Mouse (Mus musculus) MEL (cell line): Measurements from ENCODE around the gene Msi2.

ENCODE experiments used
- CTCF ChIP-seq, 3 experiments: IDR thresholded peaks in 2 of 3; conservative IDR thresholded peaks in 1 of 3; 2 replicates each; pipeline ENCODE4 v1.5.1; 2011 to 2012; ENCODE audit warnings: low read length in 3 of 3, low read depth in 2 of 3, mild to moderate bottlenecking in 2 of 3, improper control_type of control experiment in 1 of 3, inconsistent platforms in 1 of 3, mixed read lengths in 1 of 3, moderate library complexity in 1 of 3; ENCODE audit not compliant: control insufficient read depth in 1 of 3, insufficient read depth in 1 of 3, poor library complexity in 1 of 3, severe bottlenecking in 1 of 3
- EP300 ChIP-seq, 2 experiments: IDR thresholded peaks; 2 replicates each; pipeline ENCODE4 v1.6.1; 2011; ENCODE audit warnings: improper control_type of control experiment in 2 of 2, low read length in 2 of 2, low read depth in 1 of 2, mild to moderate bottlenecking in 1 of 2
- MAFK ChIP-seq: IDR thresholded peaks from 2 replicates; pipeline ENCODE4 v1.6.1; 2011; ENCODE audit warnings: low read depth, mild to moderate bottlenecking, low read length, improper control_type of control experiment, borderline replicate concordance
- MAZ ChIP-seq: IDR thresholded peaks from 2 replicates; pipeline ENCODE4 v1.6.1; 2012; ENCODE audit warnings: low read depth, mild to moderate bottlenecking, inconsistent platforms, low read length, improper control_type of control experiment
- POLR2A ChIP-seq, 2 experiments: IDR thresholded peaks; 2 replicates each; pipeline ENCODE4 v1.6.1; 2011 to 2012; ENCODE audit warnings: low read length in 2 of 2, mild to moderate bottlenecking in 2 of 2, control low read depth in 1 of 2, improper control_type of control experiment in 1 of 2, low read depth in 1 of 2, moderate library complexity in 1 of 2; ENCODE audit not compliant: control insufficient read depth in 1 of 2, insufficient read depth in 1 of 2, poor library complexity in 1 of 2
- RAD21 ChIP-seq: IDR thresholded peaks from 2 replicates; pipeline ENCODE4 v1.6.1; 2011; ENCODE audit warnings: mild to moderate bottlenecking, low read depth, low read length, improper control_type of control experiment
- SIN3A ChIP-seq: IDR thresholded peaks from 2 replicates; pipeline ENCODE4 v1.6.1; 2012; ENCODE audit warnings: low read length, improper control_type of control experiment, inconsistent platforms
- ZC3H11A ChIP-seq: IDR thresholded peaks from 2 replicates; pipeline ENCODE4 v1.6.1; 2012; ENCODE audit warnings: low read depth, mild to moderate bottlenecking, inconsistent platforms, low read length, improper control_type of control experiment

DNA sequence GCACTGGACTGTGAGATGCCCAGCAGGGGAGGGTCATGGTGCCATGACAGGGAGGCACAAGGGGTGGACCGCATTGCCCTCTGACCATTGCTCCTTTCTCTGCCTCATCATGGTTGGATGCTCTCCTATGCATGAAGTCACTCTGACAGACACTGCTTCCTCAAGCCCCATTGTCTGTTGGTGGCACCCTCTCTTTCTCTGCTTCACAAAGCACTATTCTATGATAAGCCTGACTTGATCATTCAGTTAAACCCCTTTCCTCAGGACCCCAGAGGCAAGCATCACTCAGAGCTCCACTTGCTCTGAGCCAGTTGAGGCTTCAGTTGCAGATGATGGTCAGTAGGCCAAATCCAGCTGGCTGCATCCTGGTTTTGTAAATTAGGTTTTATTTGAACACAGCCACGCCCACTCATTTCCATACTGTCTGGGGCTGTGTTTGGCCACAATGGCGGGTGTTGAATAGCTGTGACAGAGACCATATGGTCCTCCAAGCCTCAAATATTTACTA is 311.9 kb downstream of the Msi2 start:
- TF ChIP-seq POLR2A (IDR thresholded peaks at IDR 0.05; ENCODE audit: control insufficient read depth in 1 of 2, insufficient read depth in 1 of 2, low read depth in 1 of 2, low read length in 2 of 2, poor library complexity in 1 of 2) (no peak), RAD21 (no peak), CTCF (IDR thresholded peaks at IDR 0.05 in 2 of 3, conservative IDR thresholded peaks at IDR 0.05 in 1 of 3; ENCODE audit: control insufficient read depth in 1 of 3, insufficient read depth in 1 of 3, low read depth in 2 of 3, low read length in 3 of 3, poor library complexity in 1 of 3, severe bottlenecking in 1 of 3) (no peak), SIN3A (no peak), MAZ (no peak), ZC3H11A (no peak), EP300 (IDR thresholded peaks at IDR 0.05; ENCODE audit: low read depth in 1 of 2, low read length in 2 of 2) (no peak), MAFK (no peak)
